Mouse (Mus musculus): Measurements from ENCODE around the gene Cyp17a1.

- TF ChIP-seq CTCF (IDR thresholded peaks at IDR 0.05; ENCODE audit: insufficient read depth, low read length) (no peak), POLR2A (IDR thresholded peaks at IDR 0.05; ENCODE audit: borderline replicate concordance, extremely low read depth, low read depth, low read length) (no peak)
Measured at GRCm38 (mm10) chr19:46701156-46701555, 28.2 kb upstream of the Cyp17a1 start.
